Mouse (Mus musculus) mesoderm, embryonic 11.5 days (tissue): Measurements from ENCODE around the gene Pfdn5.

Experiments used
- DNase-seq: peaks from one replicate; pipeline ENCODE4 v3.0.0-alpha.2; 2012; ENCODE audit warnings: low read depth, low spot score

The Pfdn5 gene

DNA sequence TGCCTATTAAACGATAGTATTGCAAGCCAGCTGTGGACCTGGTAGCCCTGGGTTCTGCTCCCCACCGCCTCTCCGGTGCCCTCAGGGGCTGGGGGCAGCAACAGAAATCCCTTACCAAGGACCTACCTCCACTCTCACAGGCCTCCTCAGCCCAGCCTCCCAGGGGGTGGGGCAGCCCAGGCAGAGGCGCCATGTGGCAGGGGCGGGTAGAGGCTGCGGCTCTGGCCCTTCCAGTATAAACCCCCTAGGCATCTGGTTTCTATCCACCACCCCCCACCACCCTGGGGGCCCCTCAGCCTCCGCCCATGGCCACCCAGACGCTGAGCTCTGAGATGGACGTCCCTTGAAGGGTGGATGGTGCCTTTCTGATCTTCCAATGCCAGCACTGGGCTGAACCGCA is 44.8 kb downstream of the Pfdn5 start:
- no peak for DNase-seq

GRCm38 (mm10) chr15:102376453-102377162 is 50.7 kb downstream of the Pfdn5 start:
- DNase-seq, result peak; percentile 49

- peak; percentile 89 for DNase-seq
These were observed 51.2 kb downstream of the Pfdn5 start for GRCm38 (mm10) chr15:102377163-102377543.

DNA sequence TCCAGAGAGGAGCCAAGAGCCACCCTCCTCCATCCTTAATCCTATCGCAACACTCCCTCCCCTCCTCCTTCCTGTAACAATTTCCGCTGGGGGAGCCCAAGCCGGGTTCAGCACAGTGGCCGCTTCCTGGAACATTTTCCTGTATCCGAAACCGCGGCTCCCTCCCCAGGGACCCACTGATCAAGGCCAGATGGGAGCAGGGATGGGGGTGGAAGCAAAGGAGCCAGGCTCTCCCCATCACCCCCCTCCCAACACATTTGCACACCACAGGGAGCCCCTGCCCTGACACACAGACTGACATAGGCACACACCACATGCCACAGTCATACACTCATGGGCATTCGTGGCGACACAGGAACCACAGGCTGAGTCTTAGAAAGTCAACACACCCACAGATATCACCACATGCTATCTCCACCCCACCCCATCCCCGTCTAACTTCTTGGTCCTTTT is 51.9 kb downstream of the Pfdn5 start:
- DNase-seq, result peak; percentile 64
